Mouse (Mus musculus) limb, embryonic 13.5 days (tissue): ENCODE results near the gene St6galnac3. TPM values are rescaled to one million over a fixed set of nuclear protein-coding genes. Genes with fewer than 3 reads are reported as not detected.

Experiments used
- ATAC-seq: fragments of 200-750 bp; cut with Nextera tagmentation; 2 replicates; pipeline ENCODE4 v1.8.0; 2017; ENCODE audit warnings: low read depth, moderate number of reproducible peaks, moderate TSS enrichment; ENCODE audit not compliant: low FRiP score
- H3K27ac ChIP-seq: fragments of 300-500 bp; sonication (generic); 2 replicates; pipeline ENCODE4 v1.5.1; 2015; ENCODE audit warnings: inconsistent platforms, mild to moderate bottlenecking, moderate library complexity
- H3K27me3 ChIP-seq: fragments of 300-500 bp; sonication (generic); 2 replicates; pipeline ENCODE4 v1.6.1; 2015; ENCODE audit warnings: mild to moderate bottlenecking, inconsistent platforms
- H3K36me3 ChIP-seq: fragments of 300-500 bp; sonication (generic); 2 replicates; pipeline ENCODE4 v1.6.1; 2015; ENCODE audit warnings: inconsistent platforms, mild to moderate bottlenecking, moderate library complexity
- H3K4me1 ChIP-seq: fragments of 300-500 bp; sonication (generic); 2 replicates; pipeline ENCODE4 v1.6.1; 2015; ENCODE audit warnings: inconsistent platforms
- H3K4me2 ChIP-seq: fragments of 300-500 bp; sonication (generic); replicated peaks from 2 replicates; pipeline ENCODE4 v1.6.1; 2015; ENCODE audit warnings: inconsistent platforms, mild to moderate bottlenecking, moderate library complexity
- H3K4me3 ChIP-seq: fragments of 300-500 bp; sonication (generic); 2 replicates; pipeline ENCODE4 v1.5.1; 2015; ENCODE audit warnings: moderate library complexity, mild to moderate bottlenecking, inconsistent platforms
- H3K9ac ChIP-seq: fragments of 300-500 bp; sonication (generic); 2 replicates; pipeline ENCODE4 v1.6.1; 2015; ENCODE audit warnings: mild to moderate bottlenecking, inconsistent platforms
- H3K9me3 ChIP-seq: fragments of 300-500 bp; sonication (generic); 2 replicates; pipeline ENCODE4 v1.6.1; 2016; ENCODE audit warnings: inconsistent platforms
- WGBS: fragments of 180-500 bp; shearing (Covaris S2); methylation state at CpG from one replicate; pipeline ENCODE4 v1.1.7; 2015; 5-methylcytosine and 5-hydroxymethylcytosine counted together
- polyA plus RNA-seq: library from polyadenylated mRNA; unstranded; fragments of >200 nt; fragmentation: Nextera tagmentation; extraction: Ambion mirVana; gene quantifications from 2 replicates; pipeline ENCODE4 v1.2.1, GENCODE M21; 2015

St6galnac3 gene
- polyA plus RNA-seq, 1 experiment from 2014 or later: 53.7 TPM

- no peak overlapping the region for H3K9ac ChIP-seq
- H3K4me3 ChIP-seq: no peak overlapping the region
- ATAC-seq: no peak
- H3K36me3 ChIP-seq: no peaks in the 10 kb centered on the region
- no peak overlapping the region for H3K4me2 ChIP-seq
- no peaks in the 10 kb centered on the region for H3K4me1 ChIP-seq
- no peak overlapping the region for H3K27ac ChIP-seq
- H3K9me3 ChIP-seq: no peaks in the 10 kb centered on the region
- 80% methylated on average over 6 of the region's 6 CpGs for WGBS
- no peaks in the 10 kb centered on the region for H3K27me3 ChIP-seq
Measured at GRCm38 (mm10) chr3:153749359-153749758, 24.4 kb upstream of the St6galnac3 start.

- Histone ChIP-seq H3K27me3 (no peaks in the 10 kb centered on the region), H3K4me3 (no peak overlapping the region), H3K4me2 (no peak overlapping the region), H3K36me3 (no peaks in the 10 kb centered on the region), H3K4me1 (no peaks in the 10 kb centered on the region), H3K9me3 (no peaks in the 10 kb centered on the region), H3K9ac (no peak overlapping the region), H3K27ac (no peak overlapping the region)
- no peak for ATAC-seq
- WGBS: 80% methylated on average over 3 of the region's 3 CpGs
Measured at GRCm38 (mm10) chr3:153748293-153748692, 23.3 kb upstream of the St6galnac3 start.

- H3K27me3 ChIP-seq: no peaks in the 10 kb centered on the region
- H3K4me3 ChIP-seq: no peak overlapping the region
- no peak overlapping the region for H3K9ac ChIP-seq
- no peak for ATAC-seq
- no peaks in the 10 kb centered on the region for H3K9me3 ChIP-seq
- no peak overlapping the region for H3K27ac ChIP-seq
- H3K36me3 ChIP-seq: no peaks in the 10 kb centered on the region
- H3K4me1 ChIP-seq: no peaks in the 10 kb centered on the region
- H3K4me2 ChIP-seq: no peak overlapping the region
- WGBS: 63% methylated on average over 3 of the region's 3 CpGs
Measured at GRCm38 (mm10) chr3:153745099-153745498, 20.1 kb upstream of the St6galnac3 start.

- Histone ChIP-seq H3K9ac (no peak overlapping the region), H3K4me2 (no peak overlapping the region), H3K4me1 (0 out of 2 replicates have a peak, but pooled peaks cover 4% of the 10 kb centered on the region), H3K9me3 (no peaks in the 10 kb centered on the region), H3K27ac (no peak overlapping the region), H3K4me3 (no peak overlapping the region), H3K36me3 (no peaks in the 10 kb centered on the region), H3K27me3 (no peaks in the 10 kb centered on the region)
- no peak for ATAC-seq
- 71% methylated on average over 6 of the region's 6 CpGs for WGBS
Measured at GRCm38 (mm10) chr3:153744447-153744846, 19.5 kb upstream of the St6galnac3 start.

- WGBS: 84% methylated on average over 7 of the region's 7 CpGs
- Histone ChIP-seq H3K4me2 (no peak overlapping the region), H3K27ac (no peak overlapping the region), H3K27me3 (0 out of 2 replicates have a peak, but pooled peaks cover 4% of the 10 kb centered on the region), H3K4me3 (no peak overlapping the region), H3K9ac (no peak overlapping the region), H3K36me3 (no peaks in the 10 kb centered on the region), H3K4me1 (peaks cover 22% of the 10 kb centered on the region), H3K9me3 (no peaks in the 10 kb centered on the region)
- ATAC-seq: no peak
Measured at GRCm38 (mm10) chr3:153741800-153742199, 16.8 kb upstream of the St6galnac3 start.

- H3K9me3 ChIP-seq: no peaks in the 10 kb centered on the region
- H3K36me3 ChIP-seq: no peaks in the 10 kb centered on the region
- 0 out of 2 replicates have a peak, but pooled peaks cover 4% of the 10 kb centered on the region for H3K27me3 ChIP-seq
- no peak overlapping the region for H3K4me2 ChIP-seq
- H3K27ac ChIP-seq: no peak overlapping the region
- peak; percentile 88 for ATAC-seq
- peaks cover 30% of the 10 kb centered on the region for H3K4me1 ChIP-seq
- H3K4me3 ChIP-seq: no peak overlapping the region
- 57% methylated on average over 8 of the region's 8 CpGs for WGBS
- no peak overlapping the region for H3K9ac ChIP-seq
Measured at GRCm38 (mm10) chr3:153739351-153739750, 14.4 kb upstream of the St6galnac3 start.

- ATAC-seq: no peak
- Histone ChIP-seq H3K9me3 (no peaks in the 10 kb centered on the region), H3K4me2 (no peak overlapping the region), H3K9ac (no peak overlapping the region), H3K4me1 (peaks cover 32% of the 10 kb centered on the region), H3K36me3 (no peaks in the 10 kb centered on the region), H3K4me3 (no peak overlapping the region), H3K27me3 (0 out of 2 replicates have a peak, but pooled peaks cover 4% of the 10 kb centered on the region), H3K27ac (no peak overlapping the region)
- 56% methylated on average over 10 of the region's 10 CpGs for WGBS
Measured at GRCm38 (mm10) chr3:153738421-153738820, 13.4 kb upstream of the St6galnac3 start.

- H3K27ac ChIP-seq: no peak overlapping the region
- H3K36me3 ChIP-seq: no peaks in the 10 kb centered on the region
- no peak for ATAC-seq
- no peak overlapping the region for H3K9ac ChIP-seq
- no peak overlapping the region for H3K4me2 ChIP-seq
- peaks cover 32% of the 10 kb centered on the region for H3K4me1 ChIP-seq
- H3K27me3 ChIP-seq: 0 out of 2 replicates have a peak, but pooled peaks cover 4% of the 10 kb centered on the region
- WGBS: 75% methylated on average over 16 of the region's 16 CpGs
- H3K9me3 ChIP-seq: no peaks in the 10 kb centered on the region
- H3K4me3 ChIP-seq: no peak overlapping the region
Measured at GRCm38 (mm10) chr3:153736756-153737280, 11.8 kb upstream of the St6galnac3 start.

GRCm38 (mm10) chr3:153735796-153736549 lies 11.0 kb upstream of the St6galnac3 start:
- H3K27me3 ChIP-seq: 0 out of 2 replicates have a peak, but pooled peaks cover 4% of the 10 kb centered on the region
- H3K4me2 ChIP-seq: no peak overlapping the region
- no peaks in the 10 kb centered on the region for H3K36me3 ChIP-seq
- H3K9ac ChIP-seq: no peak overlapping the region
- ATAC-seq: no peak
- H3K4me1 ChIP-seq: peaks cover 32% of the 10 kb centered on the region
- H3K9me3 ChIP-seq: no peaks in the 10 kb centered on the region
- H3K4me3 ChIP-seq: no peak overlapping the region
- no peak overlapping the region for H3K27ac ChIP-seq
- 74% methylated on average over 13 of the region's 13 CpGs for WGBS

- WGBS: 21% methylated on average over 10 of the region's 10 CpGs
- ATAC-seq: no peak
- H3K4me2 ChIP-seq: peak overlapping the region; percentile 36
- H3K27ac ChIP-seq: no peak overlapping the region
- no peaks in the 10 kb centered on the region for H3K36me3 ChIP-seq
- peaks cover 31% of the 10 kb centered on the region for H3K4me1 ChIP-seq
- no peak overlapping the region for H3K9ac ChIP-seq
- no peaks in the 10 kb centered on the region for H3K9me3 ChIP-seq
- 0 out of 2 replicates have a peak, but pooled peaks cover 4% of the 10 kb centered on the region for H3K27me3 ChIP-seq
- H3K4me3 ChIP-seq: no peak overlapping the region
Measured at GRCm38 (mm10) chr3:153734741-153735140, 9.8 kb upstream of the St6galnac3 start.

GRCm38 (mm10) chr3:153733364-153734159 lies 8.6 kb upstream of the St6galnac3 start:
- Histone ChIP-seq H3K4me3 (no peak overlapping the region), H3K9me3 (no peaks in the 10 kb centered on the region), H3K36me3 (no peaks in the 10 kb centered on the region), H3K27ac (no peak overlapping the region), H3K9ac (no peak overlapping the region), H3K4me2 (no peak overlapping the region), H3K27me3 (0 out of 2 replicates have a peak, but pooled peaks cover 4% of the 10 kb centered on the region), H3K4me1 (peaks cover 20% of the 10 kb centered on the region)
- WGBS: 85% methylated on average over 4 of the region's 4 CpGs
- ATAC-seq: no peak

- ATAC-seq: no peak
- WGBS: 67% methylated on average over 6 of the region's 6 CpGs
- no peak overlapping the region for H3K4me2 ChIP-seq
Measured at GRCm38 (mm10) chr3:153732749-153733148, 7.8 kb upstream of the St6galnac3 start.

More at GRCm38 (mm10) chr3:153732749-153733148, 7.8 kb upstream of the St6galnac3 start:
- Histone ChIP-seq H3K9ac (no peak overlapping the region), H3K4me1 (peaks cover 11% of the 10 kb centered on the region), H3K4me3 (no peak overlapping the region), H3K36me3 (no peaks in the 10 kb centered on the region), H3K27ac (no peak overlapping the region), H3K27me3 (0 out of 2 replicates have a peak, but pooled peaks cover 2% of the 10 kb centered on the region), H3K9me3 (no peaks in the 10 kb centered on the region)
